16 mouse cellular contexts compared by ENCODE assay signal in the genomic region with DNA sequence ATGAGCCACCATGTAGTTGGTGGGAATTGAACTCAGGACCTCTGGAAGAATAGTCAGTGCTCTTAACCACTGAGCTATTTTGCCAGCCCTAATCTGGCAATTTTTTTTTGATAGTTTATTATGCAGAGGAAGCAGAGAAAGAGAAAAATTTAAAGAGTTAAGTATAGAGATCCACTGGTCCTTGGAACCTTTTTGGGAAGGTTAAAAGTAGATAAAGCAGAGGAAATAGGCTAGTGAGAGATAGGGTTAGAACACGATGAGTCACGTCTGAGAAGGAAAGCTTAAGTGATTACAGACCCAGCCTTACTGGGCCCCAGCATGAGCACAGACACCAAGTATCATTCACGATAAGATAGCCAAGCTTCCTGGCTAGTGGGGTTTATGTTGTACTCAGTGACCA. TPM values are rescaled to one million over a fixed set of nuclear protein-coding genes. Genes with fewer than 3 reads are reported as not detected.
DNase-seq lines count a peak whose midpoint lies in the region; ATAC-seq lines count a peak whose summit lies in the region.
"Had no signal": no experiment of that assay in that cellular context is flagged by ENCODE, and none has a peak within 500 bp of the region (broad histone marks: within the 10 kb centered on the region; RNA-seq: fewer than 3 reads in every experiment).

No protein-coding gene starts in this region.

- peaks cover 2 to 34% of the 10 kb centered on the region in 2 experiments; a peak in 3 of 4 replicates for H3K4me1 ChIP-seq in heart, embryonic 14.5 days (ENCODE audit: control insufficient read depth in 2 of 2, insufficient read depth in 2 of 2, low read length in 2 of 2)
- H3K4me1 ChIP-seq in heart, embryonic 15.5 days (replicated peaks), result peaks cover 39% of the 10 kb centered on the region
- peaks cover 28% of the 10 kb centered on the region for H3K4me1 ChIP-seq in midbrain, embryonic 10.5 days

- no peaks in the 10 kb centered on the region for H3K27me3 ChIP-seq in heart, embryonic 14.5 days (ENCODE audit: control insufficient read depth, insufficient read depth, low read length)
- H3K27me3 ChIP-seq in heart, embryonic 15.5 days, result no peaks in the 10 kb centered on the region
- no peaks in the 10 kb centered on the region for H3K27me3 ChIP-seq in midbrain, embryonic 10.5 days (ENCODE audit: low read depth, poor library complexity, severe bottlenecking)
- H3K27me3 ChIP-seq: CH12.LX; limb, embryonic 15.5 days had no signal

- H3K4me2 ChIP-seq in heart, embryonic 14.5 days (ENCODE audit: low read length), result peak overlapping the region; percentile 88
- peak overlapping the region; percentile 81 for H3K4me2 ChIP-seq in heart, embryonic 15.5 days
- H3K4me2 ChIP-seq: limb, embryonic 15.5 days had no signal

- H3K36me3 ChIP-seq in heart, embryonic 14.5 days (ENCODE audit: control insufficient read depth, insufficient read depth, low read length), result 0 out of 2 replicates have a peak, but pooled peaks cover 4% of the 10 kb centered on the region
- H3K36me3 ChIP-seq in heart, embryonic 15.5 days, result no peaks in the 10 kb centered on the region
- peaks cover 7% of the 10 kb centered on the region for H3K36me3 ChIP-seq in midbrain, embryonic 10.5 days
- H3K36me3 ChIP-seq: limb, embryonic 15.5 days had no signal

- no peak for DNase-seq in heart, postnatal 25 days (ENCODE audit: low spot score)
- DNase-seq in NIH3T3 (ENCODE audit: low read depth), result peak; percentile 62
- no peak for DNase-seq in kidney, adult 9 months
- no peak for DNase-seq in midbrain, embryonic 10.5 days (ENCODE audit: low spot score)
- DNase-seq: cerebellum, adult 8-10 months; kidney, postnatal 25 days; right cerebral cortex, postnatal 4 days; thymus, postnatal 4 days had no signal

- intact Hi-C loops in heart, postnatal 25 days (cut with DNase I), result no loop called here

- no peak for ATAC-seq in heart, embryonic 14.5 days (ENCODE audit: insufficient number of reproducible peaks, insufficient read depth, low FRiP score, low read depth)
- ATAC-seq in heart, embryonic 15.5 days (replicated peaks; ENCODE audit: insufficient number of reproducible peaks, insufficient read depth, low FRiP score, low read depth), result no peak
- peak; percentile 57 for ATAC-seq in megakaryocyte progenitor cell, adult 5-6 weeks (replicated peaks; ENCODE audit: poor library complexity)
- ATAC-seq: inflammation-experienced regulatory T-cells, adult 6 months had no signal

- WGBS in heart, embryonic 14.5 days, result 3% methylated on average over 3 of the region's 3 CpGs
- WGBS in heart, embryonic 15.5 days, result 12% methylated on average over 3 of the region's 3 CpGs
- 75% methylated on average over 3 of the region's 3 CpGs for WGBS in midbrain, embryonic 10.5 days

- H3K27ac ChIP-seq in heart, embryonic 14.5 days (replicated peaks in 1 of 2; ENCODE audit: control insufficient read depth in 1 of 2, insufficient read depth in 1 of 2, low read depth in 2 of 2, low read length in 2 of 2), result peak overlapping the region; percentile 54 to 96
- peak overlapping the region; percentile 96 for H3K27ac ChIP-seq in heart, embryonic 15.5 days
- no peak overlapping the region for H3K27ac ChIP-seq in midbrain, embryonic 10.5 days (replicated peaks)
- H3K27ac ChIP-seq: forebrain, embryonic 10.5 days; limb, embryonic 15.5 days; macrophage had no signal

- peak overlapping the region in 1 of 2 experiments; percentile 9; a peak in 1 of 4 replicates for H3K4me3 ChIP-seq in heart, embryonic 14.5 days (ENCODE audit: control insufficient read depth in 1 of 2, insufficient read depth in 1 of 2, low read depth in 1 of 2, low read length in 2 of 2)
- H3K4me3 ChIP-seq in heart, embryonic 15.5 days, result no peak overlapping the region
- H3K4me3 ChIP-seq in midbrain, embryonic 10.5 days, result no peak overlapping the region
- H3K4me3 ChIP-seq: forebrain, embryonic 10.5 days; limb, embryonic 15.5 days had no signal

- peak overlapping the region; percentile 47; the same call in 1 of the 2 replicates for H3K9ac ChIP-seq in heart, embryonic 14.5 days (ENCODE audit: low read length)
- H3K9ac ChIP-seq in heart, embryonic 15.5 days, result no peak overlapping the region
- H3K9ac ChIP-seq: limb, embryonic 15.5 days had no signal

- H3K9me3 ChIP-seq in heart, embryonic 14.5 days (ENCODE audit: control insufficient read depth, low read length), result no peaks in the 10 kb centered on the region
- no peaks in the 10 kb centered on the region for H3K9me3 ChIP-seq in heart, embryonic 15.5 days (replicated peaks)
- H3K9me3 ChIP-seq in midbrain, embryonic 10.5 days (replicated peaks), result no peaks in the 10 kb centered on the region
- H3K9me3 ChIP-seq: forebrain, embryonic 10.5 days; limb, embryonic 15.5 days had no signal

RNA-seq across cellular contexts. Expression of a gene that starts 3.4 kb away (rescaled TPM):
- 29.2 and 31.0 TPM in 2 replicates for polyA plus RNA-seq in heart, embryonic 14.5 days (2014; fragmentation: Nextera tagmentation; extraction: Ambion mirVana)
- total RNA-seq in heart, postnatal 25 days (2021), result 10 to 100 TPM; 28.0 to 28.3 TPM
- polyA plus RNA-seq in heart, embryonic 15.5 days (2015; fragmentation: Nextera tagmentation; extraction: Ambion mirVana), result 15.5 and 15.7 TPM in 2 replicates
- 29.4 and 34.6 TPM in 2 replicates for total RNA-seq in megakaryocyte progenitor cell, adult 5-6 weeks (2015)
- total RNA-seq in megakaryocyte progenitor cell, adult 5-6 weeks (2017), result 8.7 and 9.0 TPM in 2 replicates
- polyA plus RNA-seq in midbrain, embryonic 10.5 days (2016; fragmentation: Nextera tagmentation; extraction: Ambion mirVana), result 10.8 and 13.2 TPM in 2 replicates

RNA-seq across cellular contexts. Expression of a gene that starts 40.8 kb away (rescaled TPM):
- polyA plus RNA-seq in heart, embryonic 14.5 days (2014; fragmentation: Nextera tagmentation; extraction: Ambion mirVana), result 34.8 and 37.4 TPM in 2 replicates
- 1 to 10 TPM; 3.2 to 3.5 TPM for total RNA-seq in heart, postnatal 25 days (2021)
- 27.6 and 31.9 TPM in 2 replicates for polyA plus RNA-seq in heart, embryonic 15.5 days (2015; fragmentation: Nextera tagmentation; extraction: Ambion mirVana)
- total RNA-seq in megakaryocyte progenitor cell, adult 5-6 weeks (2015), result 44.5 and 48.0 TPM in 2 replicates
- total RNA-seq in megakaryocyte progenitor cell, adult 5-6 weeks (2017), result 19.6 and 26.6 TPM in 2 replicates
- 118 and 119 TPM in 2 replicates for polyA plus RNA-seq in midbrain, embryonic 10.5 days (2016; fragmentation: Nextera tagmentation; extraction: Ambion mirVana)

RNA-seq across cellular contexts. Expression of a gene that starts 48.1 kb away (rescaled TPM):
- 93.9 and 95.3 TPM in 2 replicates for polyA plus RNA-seq in heart, embryonic 14.5 days (2014; fragmentation: Nextera tagmentation; extraction: Ambion mirVana)
- total RNA-seq in heart, postnatal 25 days (2021), result 100 to 1,000 TPM; 206 to 221 TPM
- 67.4 and 71.0 TPM in 2 replicates for polyA plus RNA-seq in heart, embryonic 15.5 days (2015; fragmentation: Nextera tagmentation; extraction: Ambion mirVana)
- total RNA-seq in megakaryocyte progenitor cell, adult 5-6 weeks (2015), result 77.0 and 80.8 TPM in 2 replicates
- 72.6 and 74.0 TPM in 2 replicates for total RNA-seq in megakaryocyte progenitor cell, adult 5-6 weeks (2017)
- 79.7 and 81.7 TPM in 2 replicates for polyA plus RNA-seq in midbrain, embryonic 10.5 days (2016; fragmentation: Nextera tagmentation; extraction: Ambion mirVana)
